Mouse (Mus musculus) CH12.LX (cell line): ENCODE data around the gene Kcnk7. TPM values are rescaled to one million over a fixed set of nuclear protein-coding genes. Genes with fewer than 3 reads are reported as not detected.
A peak's percentile ranks its signal among the peaks of the same experiment; 100 is the strongest.

ENCODE experiments used
- DNase-seq: peaks from one replicate; pipeline ENCODE4 v3.0.0-alpha.2; 2013; ENCODE audit errors: extremely low read depth
- H3K27ac ChIP-seq: 2 replicates; pipeline ENCODE4 v1.5.1; 2012; ENCODE audit warnings: low read depth, mild to moderate bottlenecking, control low read depth, moderate library complexity; ENCODE audit not compliant: insufficient read depth
- H3K27me3 ChIP-seq: replicated peaks from 2 replicates; pipeline ENCODE3; 2012; ENCODE audit warnings: inconsistent platforms
- H3K36me3 ChIP-seq, 2 experiments: replicated peaks in 1 of 2; 2 replicates each; pipeline versions ENCODE3 to v1.6.1; 2012; ENCODE audit warnings: inconsistent platforms in 1 of 2, low read length in 1 of 2, mild to moderate bottlenecking in 1 of 2, mixed read lengths in 1 of 2, moderate library complexity in 1 of 2; ENCODE audit not compliant: control insufficient read depth in 1 of 2, insufficient read depth in 1 of 2
- H3K4me1 ChIP-seq, 2 experiments: 2 replicates each; pipeline ENCODE4 v1.6.1; 2012; ENCODE audit warnings: inconsistent platforms in 1 of 2, moderate library complexity in 1 of 2; ENCODE audit not compliant: insufficient read depth in 2 of 2, control insufficient read depth in 1 of 2
- H3K4me2 ChIP-seq: 2 replicates; pipeline ENCODE4 v1.6.1; 2012; ENCODE audit warnings: low read depth, mild to moderate bottlenecking, control low read depth; ENCODE audit not compliant: poor library complexity, insufficient read depth, severe bottlenecking
- H3K4me3 ChIP-seq, 3 experiments: fragments of 150-350 bp in 1 of 3; sonication (generic) in 1 of 3; replicated peaks in 1 of 3; 2 replicates each; pipeline versions ENCODE3 to v1.5.1; 2011 to 2012; ENCODE audit warnings: low read depth in 2 of 3, low read length in 2 of 3, mild to moderate bottlenecking in 2 of 3, moderate library complexity in 2 of 3, control low read depth in 1 of 3, improper control_type of control experiment in 1 of 3, inconsistent platforms in 1 of 3, mixed read lengths in 1 of 3; ENCODE audit not compliant: poor library complexity in 1 of 3
- H3K79me2 ChIP-seq: replicated peaks from 2 replicates; pipeline ENCODE4 v1.6.1; 2012; ENCODE audit warnings: mild to moderate bottlenecking, moderate library complexity; ENCODE audit not compliant: control insufficient read depth, poor library complexity, insufficient read depth, severe bottlenecking; ENCODE audit errors: extremely low read depth
- H3K9ac ChIP-seq: 2 replicates; pipeline ENCODE4 v1.6.1; 2012; ENCODE audit warnings: low read depth, mild to moderate bottlenecking, control low read depth, moderate library complexity; ENCODE audit not compliant: insufficient read depth
- H3K9me3 ChIP-seq: replicated peaks from 2 replicates; pipeline ENCODE3; 2012; ENCODE audit warnings: low read length, inconsistent platforms, mixed read lengths
- BHLHE40 ChIP-seq: IDR thresholded peaks from 2 replicates; pipeline ENCODE4 v1.6.1; 2011; ENCODE audit warnings: mild to moderate bottlenecking, low read depth, low read length, improper control_type of control experiment
- CHD2 ChIP-seq: IDR thresholded peaks from 2 replicates; pipeline ENCODE4 v1.6.1; 2011; ENCODE audit warnings: low read length, improper control_type of control experiment
- CTCF ChIP-seq, 2 experiments: IDR thresholded peaks in 1 of 2; conservative IDR thresholded peaks in 1 of 2; 2 replicates each; pipeline ENCODE4 v1.5.1; 2011 to 2012; ENCODE audit warnings: low read depth in 2 of 2, low read length in 2 of 2, improper control_type of control experiment in 1 of 2, inconsistent platforms in 1 of 2, mild to moderate bottlenecking in 1 of 2, moderate library complexity in 1 of 2
- ELF1 ChIP-seq: IDR thresholded peaks from 2 replicates; pipeline ENCODE4 v1.6.1; 2014; ENCODE audit warnings: low read depth, mild to moderate bottlenecking, inconsistent platforms, low read length, improper control_type of control experiment
- EP300 ChIP-seq: IDR thresholded peaks from 2 replicates; pipeline ENCODE4 v1.6.1; 2011; ENCODE audit warnings: low read length, improper control_type of control experiment
- ETS1 ChIP-seq: conservative IDR thresholded peaks from 2 replicates; pipeline ENCODE4 v1.6.1; 2012; ENCODE audit warnings: low read depth, mild to moderate bottlenecking, inconsistent platforms, low read length, improper control_type of control experiment, moderate library complexity
- GABPA ChIP-seq: IDR thresholded peaks from 2 replicates; pipeline ENCODE4 v1.6.1; 2012; ENCODE audit warnings: low read depth, low read length, improper control_type of control experiment, inconsistent platforms; ENCODE audit not compliant: insufficient replicate concordance
- HCFC1 ChIP-seq: IDR thresholded peaks from 2 replicates; pipeline ENCODE4 v1.6.1; 2012; ENCODE audit warnings: low read depth, mild to moderate bottlenecking, inconsistent platforms, low read length, improper control_type of control experiment
- JUND ChIP-seq: conservative IDR thresholded peaks from 2 replicates; pipeline ENCODE4 v1.6.1; 2011; ENCODE audit warnings: low read depth, low read length, improper control_type of control experiment
- MEF2A ChIP-seq: IDR thresholded peaks from 2 replicates; pipeline ENCODE4 v1.6.1; 2014; ENCODE audit warnings: low read depth, mild to moderate bottlenecking, inconsistent platforms, low read length, improper control_type of control experiment, borderline replicate concordance
- MXI1 ChIP-seq: IDR thresholded peaks from 2 replicates; pipeline ENCODE4 v1.6.1; 2011; ENCODE audit warnings: mild to moderate bottlenecking, low read depth, low read length, improper control_type of control experiment
- NRF1 ChIP-seq: IDR thresholded peaks from 2 replicates; pipeline ENCODE4 v1.6.1; 2014; ENCODE audit warnings: low read depth, mild to moderate bottlenecking, inconsistent platforms, low read length, improper control_type of control experiment, moderate library complexity
- PAX5 ChIP-seq: IDR thresholded peaks from 2 replicates; pipeline ENCODE4 v1.6.1; 2012; ENCODE audit warnings: low read length, inconsistent platforms, mixed read lengths
- POLR2A ChIP-seq: IDR thresholded peaks from 2 replicates; pipeline ENCODE4 v1.6.1; 2011; ENCODE audit warnings: low read depth, mild to moderate bottlenecking, improper control_type of control experiment, low read length
- POLR2AphosphoS2 ChIP-seq: IDR thresholded peaks from 2 replicates; pipeline ENCODE4 v1.6.1; 2011; ENCODE audit warnings: low read depth, low read length, improper control_type of control experiment
- SIN3A ChIP-seq: IDR thresholded peaks from 2 replicates; pipeline ENCODE4 v1.6.1; 2012; ENCODE audit warnings: low read length, improper control_type of control experiment, inconsistent platforms
- SMC3 ChIP-seq: IDR thresholded peaks from 2 replicates; pipeline ENCODE4 v1.6.1; 2011; ENCODE audit warnings: low read depth, low read length, improper control_type of control experiment
- TBP ChIP-seq: conservative IDR thresholded peaks from 2 replicates; pipeline ENCODE4 v1.6.1; 2011; ENCODE audit warnings: low read depth, low read length, improper control_type of control experiment
- TCF12 ChIP-seq: IDR thresholded peaks from 2 replicates; pipeline ENCODE4 v1.6.1; 2014; ENCODE audit warnings: low read depth, mild to moderate bottlenecking, inconsistent platforms, low read length, improper control_type of control experiment
- USF1 ChIP-seq: IDR thresholded peaks from 2 replicates; pipeline ENCODE4 v1.6.1; 2014; ENCODE audit warnings: low read depth, mild to moderate bottlenecking, inconsistent platforms, low read length, improper control_type of control experiment
- ZC3H11A ChIP-seq: IDR thresholded peaks from 2 replicates; pipeline ENCODE4 v1.6.1; 2012; ENCODE audit warnings: low read depth, mild to moderate bottlenecking, inconsistent platforms, low read length, improper control_type of control experiment
- ZKSCAN1 ChIP-seq: IDR thresholded peaks from 2 replicates; pipeline ENCODE4 v1.6.1; 2012; ENCODE audit warnings: low read depth, inconsistent platforms, low read length, improper control_type of control experiment, borderline replicate concordance
- dilution Hi-C: fragments of 300-500 bp; cut with MboI; formaldehyde crosslinking; loops from 2 replicates; pipeline ENCODE4 v1.14.3; 2020; ENCODE audit warnings: low sequenced_read_pairs; ENCODE audit not compliant: extremely low pct_unique_long_range_greater_than_20kb, extremely low pct_ligation_motif_present
- in situ Hi-C: fragments of 300-500 bp; cut with MboI; formaldehyde crosslinking; loops from 3 replicates; pipeline ENCODE4 v1.14.3; 2019; ENCODE audit warnings: low sequenced_read_pairs, low pct_ligation_motif_present, low pct_unique_long_range_greater_than_20kb, mixed read lengths
- polyA plus RNA-seq: library from polyadenylated mRNA; unstranded; fragments of >175 nt; gene quantifications from 2 replicates; pipeline ENCODE4 v1.2.1, GENCODE M21; 2012; ENCODE audit warnings: low read depth; ENCODE audit not compliant: insufficient read length
- total RNA-seq, 2 experiments: library from RNA; depleted of rRNA; stranded (reverse); fragments of 300-350 nt in 1 of 2; fragments of >200 nt in 1 of 2; gene quantifications; 2 replicates each; pipeline ENCODE4 v1.2.3; 2012 to 2014

Kcnk7 gene
- total and polyA plus RNA-seq, 3 experiments = 0.30 TPM; not detected in 2

DNA sequence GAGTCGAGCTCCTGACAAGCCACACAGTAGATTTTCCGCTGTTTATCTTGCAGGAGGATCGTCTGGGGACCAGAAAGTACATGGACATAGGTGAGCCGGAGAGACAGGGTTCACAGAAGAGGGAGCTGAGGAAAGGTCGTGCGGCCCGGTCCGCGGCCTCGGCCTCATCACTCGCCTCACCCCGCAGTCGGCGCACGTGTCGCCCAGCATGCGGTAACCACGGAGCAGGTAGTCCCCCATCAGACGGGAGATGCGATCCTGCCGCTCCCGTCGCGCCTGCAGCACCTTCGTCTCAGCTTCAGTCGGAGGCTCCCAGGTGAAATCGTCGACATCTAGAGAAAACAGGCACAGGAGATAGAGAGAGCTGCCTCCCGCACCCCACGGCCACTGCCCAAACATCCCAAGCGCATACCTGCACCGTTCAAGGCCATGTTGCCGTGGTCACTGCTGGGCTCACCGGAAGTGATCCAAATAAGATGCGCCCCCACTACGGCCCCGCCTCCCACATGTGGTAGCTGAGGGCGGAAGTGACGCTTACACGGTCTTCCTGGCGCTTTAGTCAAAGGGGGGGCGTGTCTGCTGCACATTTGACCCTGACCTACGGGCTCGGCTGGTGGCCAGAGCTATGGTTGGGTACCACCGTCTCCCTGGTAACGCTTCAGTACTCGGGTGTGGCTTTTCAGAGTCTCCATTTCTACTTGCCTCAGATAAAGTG lies 27.3 kb downstream of the Kcnk7 start (continued):
- TF ChIP-seq HCFC1 (peak; percentile 96), USF1 (peak; percentile 75), MXI1 (peak; percentile 98), SMC3 (no peak), ZC3H11A (no peak), CHD2 (0 out of 2 replicates have a peak, but pooled peaks have one; percentile 17), POLR2AphosphoS2 (peak; percentile 79; the same call in 1 of the 2 replicates), GABPA (no peak; the same call in 1 of the 2 replicates), EP300 (no peak), JUND (no peak), CTCF (conservative IDR thresholded peaks at IDR 0.05 in 1 of 2, IDR thresholded peaks at IDR 0.05 in 1 of 2; ENCODE audit: low read depth in 2 of 2, low read length in 2 of 2) (no peak), PAX5 (no peak), NRF1 (peak; percentile 43), ELF1 (peak; percentile 89), SIN3A (peak; percentile 99)

DNA sequence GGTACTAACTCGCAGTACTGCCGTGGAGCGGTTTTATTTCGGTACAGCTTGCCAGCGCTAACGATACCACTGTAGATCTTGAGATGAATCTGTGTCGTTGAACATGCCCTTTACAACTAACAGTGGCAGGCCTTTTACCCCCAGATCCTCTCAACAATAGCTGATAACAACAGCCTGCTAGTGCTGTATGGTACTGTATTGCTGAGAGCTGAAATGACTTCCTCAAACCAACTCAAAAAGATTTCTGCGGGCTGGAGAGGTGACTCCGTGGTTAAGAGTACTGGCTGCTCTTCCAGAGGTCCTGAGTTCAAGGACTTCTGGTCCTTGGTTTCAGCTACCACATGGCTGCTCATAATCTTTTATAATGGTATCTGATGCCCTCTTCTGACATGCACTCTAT lies 30.2 kb downstream of the Kcnk7 start:
- no peak overlapping the region for H3K4me3 ChIP-seq
- H3K27ac ChIP-seq = no peak overlapping the region
- in situ Hi-C loops (loop anchor here (5.0 kb wide), 1 partner anchor 33 kb away; no protein-coding TSS in a partner anchor), dilution Hi-C loops (no loop called here)
- peaks cover 46% of the 10 kb centered on the region for H3K27me3 ChIP-seq
- peaks cover 0 to 13% of the 10 kb centered on the region in 2 experiments for H3K36me3 ChIP-seq
- H3K4me2 ChIP-seq = no peak overlapping the region
- DNase-seq = no peak
- no peaks in the 10 kb centered on the region; the same call in 1 of the 2 replicates for H3K79me2 ChIP-seq
- H3K9me3 ChIP-seq = no peaks in the 10 kb centered on the region
- TF ChIP-seq ETS1 = no peak
- TF ChIP-seq POLR2A = no peak
- TF ChIP-seq CTCF (conservative IDR thresholded peaks at IDR 0.05 in 1 of 2, IDR thresholded peaks at IDR 0.05 in 1 of 2; ENCODE audit: low read depth in 2 of 2, low read length in 2 of 2) = no peak
- no peak for TF ChIP-seq TBP
- TF ChIP-seq MEF2A = no peak
- no peak for TF ChIP-seq ZKSCAN1
- TF ChIP-seq BHLHE40 = no peak
- TF ChIP-seq TCF12 = no peak
- H3K9ac ChIP-seq = no peak overlapping the region
- H3K4me1 ChIP-seq = peaks cover 7 to 19% of the 10 kb centered on the region in 2 experiments
